In the genomic region with DNA sequence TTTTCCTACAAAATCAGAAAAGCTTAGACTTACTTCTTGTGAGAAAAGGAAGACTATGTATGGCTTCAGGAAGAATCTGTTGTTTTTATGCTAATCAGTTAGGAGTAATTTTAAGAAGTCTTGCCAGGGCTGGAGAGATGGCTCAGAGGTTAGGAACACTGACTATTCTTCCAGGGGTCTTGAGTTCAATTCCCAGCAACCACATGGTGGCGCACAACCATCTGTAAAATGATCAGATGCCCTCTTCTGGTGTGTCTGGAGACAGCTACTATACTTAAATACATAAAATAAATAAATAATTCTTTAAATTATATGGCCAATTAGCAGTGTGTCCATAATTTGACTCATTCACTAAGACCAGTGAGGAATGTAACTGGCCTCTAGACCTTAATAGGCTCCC, we compare ENCODE assay signal across 19 mouse cellular contexts. TPM values are rescaled to one million over a fixed set of nuclear protein-coding genes. Genes with fewer than 3 reads are reported as not detected.
"Had no signal": no experiment of that assay in that cellular context is flagged by ENCODE, and none has a peak within 500 bp of the region (broad histone marks: within the 10 kb centered on the region; RNA-seq: fewer than 3 reads in every experiment).

No protein-coding gene starts in this region.

- H3K27me3 ChIP-seq: limb, embryonic 12.5 days had no signal

- H3K9ac ChIP-seq: limb, embryonic 12.5 days had no signal

- H3K4me1 ChIP-seq: limb, embryonic 12.5 days; megakaryocyte, embryonic 14.5 days had no signal

- H3K36me3 ChIP-seq: limb, embryonic 12.5 days had no signal

- H3K27ac ChIP-seq: limb, embryonic 12.5 days; macrophage had no signal

- DNase-seq: kidney, adult 11 months; kidney, postnatal 14 days; layer of hippocampus, postnatal 36 days; right cerebral cortex, adult 18-20 months; right cerebral cortex, postnatal 25 days had no signal

- ATAC-seq: midbrain, embryonic 16.5 days had no signal

- H3K9me3 ChIP-seq: limb, embryonic 12.5 days; megakaryocyte, embryonic 14.5 days had no signal

- H3K4me3 ChIP-seq: limb, embryonic 12.5 days; megakaryocyte, embryonic 14.5 days had no signal

- H3K4me2 ChIP-seq: limb, embryonic 12.5 days; midbrain, embryonic 11.5 days had no signal

RNA-seq across cellular contexts. Expression of a gene that starts 14.9 kb away (rescaled TPM):
- total RNA-seq: layer of hippocampus, postnatal 36 days; left cerebral cortex, adult 8-10 months; liver, adult 2 months had no signal
- polyA plus RNA-seq: intestine, embryonic 14.5 days; kidney, embryonic 14.5 days; limb, embryonic 12.5 days; liver, embryonic 16.5 days; lung, embryonic 16.5 days; midbrain, embryonic 11.5 days; midbrain, embryonic 16.5 days; neural tube, embryonic 14.5 days; small intestine, adult 2 months; stomach, embryonic 16.5 days had no signal

RNA-seq across cellular contexts. Expression of a gene that starts 44.5 kb away (rescaled TPM):
- polyA plus RNA-seq: limb, embryonic 12.5 days; midbrain, embryonic 11.5 days; neural tube, embryonic 14.5 days had no signal
